Mouse (Mus musculus) activated CD4-positive, CD25-positive, alpha-beta regulatory T cell, adult 4 months (primary cell): Measurements from ENCODE around the gene Dnmt1. TPM values are rescaled to one million over a fixed set of nuclear protein-coding genes. Genes with fewer than 3 reads are reported as not detected.

ENCODE experiments used
- ATAC-seq: one replicate; pipeline ENCODE4 v1.8.0; 2017
- polyA plus RNA-seq, 2 experiments: library from polyadenylated mRNA; unstranded; fragments of 100-300 nt; shearing (Covaris generic); gene quantifications; one replicate each; pipeline ENCODE4 v1.2.1; 2017

The Dnmt1 gene
- polyA plus RNA-seq, 2 experiments from 2014 or later, result 51.2 to 52.7 TPM

- ATAC-seq, result peak; percentile 81
These were observed 81.5 kb downstream of the Dnmt1 start for GRCm38 (mm10) chr9:20878041-20878709.

GRCm38 (mm10) chr9:20877118-20878040, 82.3 kb downstream of the Dnmt1 start:
- peak; percentile 61 for ATAC-seq

GRCm38 (mm10) chr9:20876318-20877117, 83.2 kb downstream of the Dnmt1 start:
- no peak for ATAC-seq

- ATAC-seq, result no peak
These were observed 84.5 kb downstream of the Dnmt1 start for GRCm38 (mm10) chr9:20875021-20875790.

- no peak for ATAC-seq
These were observed 86.2 kb downstream of the Dnmt1 start for GRCm38 (mm10) chr9:20873521-20873920.

- no peak for ATAC-seq
These were observed 86.7 kb downstream of the Dnmt1 start for GRCm38 (mm10) chr9:20872991-20873390.

GRCm38 (mm10) chr9:20870211-20871173, 89.2 kb downstream of the Dnmt1 start:
- ATAC-seq, result no peak

GRCm38 (mm10) chr9:20869246-20869645, 90.4 kb downstream of the Dnmt1 start:
- peak; percentile 24 for ATAC-seq

GRCm38 (mm10) chr9:20868448-20869001, 91.2 kb downstream of the Dnmt1 start, which contains the start of gene A230050P20Rik:
Gene A230050P20Rik, plus strand, starts transcription at chr9:20868642.
- peak; percentile 68 for ATAC-seq

- ATAC-seq, result no peak
These were observed 92.8 kb downstream of the Dnmt1 start for GRCm38 (mm10) chr9:20866879-20867278.

GRCm38 (mm10) chr9:20862225-20862624, 97.5 kb downstream of the Dnmt1 start:
- no peak for ATAC-seq

GRCm38 (mm10) chr9:20861821-20862220, 97.9 kb downstream of the Dnmt1 start:
- no peak for ATAC-seq

- no peak for ATAC-seq
These were observed 99.8 kb downstream of the Dnmt1 start for GRCm38 (mm10) chr9:20859926-20860325.

Other genes starting within 250 kb of the Dnmt1 start
- gene Olfm2, start 213.5 kb downstream of the Dnmt1 start, polyA plus RNA-seq, result under 1 TPM in 1 of 2 experiments, not detected in 1; 0.25 TPM
- gene Col5a3, start 144.8 kb downstream of the Dnmt1 start, polyA plus RNA-seq, result not detected
- not detected for gene Rdh8, start 141.4 kb downstream of the Dnmt1 start, polyA plus RNA-seq
- 10 to 100 TPM; 12.4 to 14.6 TPM for gene A230050P20Rik, start 91.2 kb downstream of the Dnmt1 start, polyA plus RNA-seq
- gene Angptl6, start 80.2 kb downstream of the Dnmt1 start, polyA plus RNA-seq, result 1 to 10 TPM in 1 of 2 experiments, under 1 TPM in 1; 0.76 to 1.5 TPM
- 10 to 100 TPM; 22.9 to 30.1 TPM for gene Ppan, start 71.7 kb downstream of the Dnmt1 start, polyA plus RNA-seq
- gene Eif3g, start 61.3 kb downstream of the Dnmt1 start, polyA plus RNA-seq, result 100 to 1,000 TPM; 190 to 235 TPM
- gene S1pr2, start 16.9 kb upstream of the Dnmt1 start, polyA plus RNA-seq, result 1 to 10 TPM; 3.2 to 5.0 TPM
- gene Mrpl4, start 42.9 kb upstream of the Dnmt1 start, polyA plus RNA-seq, result 100 to 1,000 TPM; 100 to 103 TPM
- gene Icam1, start 56.1 kb upstream of the Dnmt1 start, polyA plus RNA-seq, result 10 to 100 TPM; 55.3 to 64.7 TPM
- 1 to 10 TPM; 2.9 to 3.8 TPM for gene Icam4, start 69.5 kb upstream of the Dnmt1 start, polyA plus RNA-seq
- gene Icam5, start 72.2 kb upstream of the Dnmt1 start, polyA plus RNA-seq, result not detected
- under 1 TPM in 1 of 2 experiments, not detected in 1; 0.66 TPM for gene Zglp1, start 107.2 kb upstream of the Dnmt1 start, polyA plus RNA-seq
- gene Gm49373, start 113.2 kb upstream of the Dnmt1 start, polyA plus RNA-seq, result not detected
- gene Fdx1l, start 113.7 kb upstream of the Dnmt1 start, polyA plus RNA-seq, result 10 to 100 TPM; 14.3 to 17.2 TPM
- gene Gm38431, start 132.1 kb upstream of the Dnmt1 start, polyA plus RNA-seq, result 1 to 10 TPM in 1 of 2 experiments, under 1 TPM in 1; 0.67 to 3.2 TPM
- gene Raver1, start 132.1 kb upstream of the Dnmt1 start, polyA plus RNA-seq, result 10 to 100 TPM; 22.8 to 25.1 TPM
- 10 to 100 TPM; 30.0 to 60.9 TPM for gene Tyk2, start 171.4 kb upstream of the Dnmt1 start, polyA plus RNA-seq
- gene Cdc37, start 190.1 kb upstream of the Dnmt1 start, polyA plus RNA-seq, result 100 to 1,000 TPM; 102 to 129 TPM
- 1 to 10 TPM in 1 of 2 experiments, under 1 TPM in 1; 0.44 to 1.1 TPM for gene Pde4a, start 205.8 kb upstream of the Dnmt1 start, polyA plus RNA-seq